Mouse (Mus musculus): ENCODE data around the gene Cpeb3.
"Not testable (repeated sequence)": the region's sequence is repeated elsewhere in the genome, so short reads cannot be mapped to it uniquely, and the experiment has no call there.

The Cpeb3 gene

DNA sequence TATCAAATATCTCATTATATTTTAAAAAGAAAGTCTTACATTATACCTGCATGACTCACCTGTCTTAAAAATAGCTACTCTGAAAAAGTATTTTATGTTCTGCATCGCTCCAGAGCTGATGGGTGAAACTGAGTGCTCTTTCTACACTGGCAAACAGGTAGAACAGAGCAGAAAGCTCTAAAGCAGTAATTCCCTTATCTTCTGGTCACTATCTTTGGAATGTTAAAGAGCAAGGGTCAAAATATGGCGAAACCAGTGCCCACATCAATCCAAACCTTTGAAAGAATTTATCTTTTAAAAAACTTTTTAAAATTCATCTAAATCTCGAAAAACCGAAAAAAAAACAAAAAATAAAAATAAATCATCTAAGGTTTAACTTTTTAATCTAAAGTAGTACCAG lies 52.4 kb downstream of the Cpeb3 start:
- no peak for DNase-seq (ENCODE audit: low read depth)

DNA sequence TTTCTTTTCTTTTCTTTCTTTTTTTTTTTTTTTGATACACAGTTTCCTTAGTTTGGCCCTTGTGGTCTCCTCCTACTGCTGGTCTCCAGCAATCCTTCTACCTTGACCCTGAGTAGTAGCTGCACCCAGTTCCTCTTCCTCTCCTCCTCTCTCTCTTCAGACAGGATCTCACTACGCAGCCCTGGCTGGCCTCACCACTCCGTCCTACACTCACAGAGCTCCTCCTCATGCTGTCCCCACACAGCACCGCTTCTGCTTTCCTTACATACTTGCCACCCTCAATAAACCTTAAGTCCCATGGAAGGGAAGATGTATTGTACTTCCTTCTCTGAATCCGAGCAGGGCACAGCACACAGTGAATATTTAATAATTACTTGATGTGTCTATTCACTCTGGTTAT lies 61.3 kb downstream of the Cpeb3 start:
- no peak for DNase-seq (ENCODE audit: low read depth)

DNA sequence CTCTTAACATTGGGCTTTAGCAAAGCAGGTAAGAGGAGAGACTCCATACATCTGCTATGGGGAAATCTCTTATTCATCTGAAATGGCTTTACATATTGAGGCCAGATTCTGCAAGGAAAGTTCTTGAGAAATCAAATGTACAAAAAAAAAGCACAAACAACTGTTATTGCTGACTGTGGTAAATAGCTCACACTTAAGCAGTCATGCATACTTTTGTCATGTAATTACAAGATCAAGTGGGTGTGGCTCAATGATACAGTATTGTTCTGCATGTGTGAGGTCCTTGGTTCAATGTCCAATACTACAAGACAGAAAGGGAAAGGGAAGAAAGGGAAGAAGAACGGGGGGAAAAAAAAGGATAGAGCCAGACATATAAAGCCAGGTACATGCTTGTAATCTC lies 62.6 kb downstream of the Cpeb3 start:
- no peak for DNase-seq (ENCODE audit: low read depth)

DNA sequence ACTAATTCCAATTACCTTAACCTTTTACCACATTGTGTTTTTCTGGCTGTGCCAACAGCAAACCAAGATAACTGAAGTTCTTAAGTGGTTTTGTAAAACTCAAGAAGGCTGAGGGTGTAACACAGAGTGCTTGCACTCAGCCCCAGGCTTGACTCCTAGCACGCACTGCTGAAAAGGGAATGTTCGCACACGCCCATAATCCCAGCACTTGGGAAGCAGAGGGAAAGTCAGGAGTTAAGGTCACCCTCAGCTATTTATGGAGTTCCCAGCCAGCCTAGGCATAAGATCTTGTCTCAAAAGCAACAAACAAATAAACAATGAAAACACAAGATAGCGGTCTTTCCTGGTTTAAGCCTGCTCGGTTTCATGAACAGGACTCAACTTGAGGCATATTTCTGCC lies 63.0 kb downstream of the Cpeb3 start:
- DNase-seq (ENCODE audit: low read depth), result peak; percentile 14

DNA sequence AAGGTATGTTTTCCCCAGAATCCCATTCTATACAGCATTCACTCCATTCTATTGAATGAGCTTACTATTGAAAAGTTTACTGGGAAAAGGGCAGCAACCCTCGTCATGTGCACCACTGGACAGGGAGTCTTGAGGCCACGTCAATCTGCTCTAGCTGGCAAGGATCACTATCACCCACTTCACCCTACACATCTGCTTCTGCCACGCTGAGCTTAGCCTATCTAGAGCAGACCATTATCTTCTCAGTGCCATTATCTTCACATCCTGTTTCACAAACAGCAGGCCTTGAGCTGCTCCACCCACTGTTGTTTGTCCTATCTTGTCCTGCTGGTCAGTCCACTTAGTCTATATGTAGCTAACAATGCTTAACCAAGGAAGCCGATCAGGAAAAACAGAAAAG lies 66.8 kb downstream of the Cpeb3 start:
- DNase-seq (ENCODE audit: low read depth), result no peak

DNA sequence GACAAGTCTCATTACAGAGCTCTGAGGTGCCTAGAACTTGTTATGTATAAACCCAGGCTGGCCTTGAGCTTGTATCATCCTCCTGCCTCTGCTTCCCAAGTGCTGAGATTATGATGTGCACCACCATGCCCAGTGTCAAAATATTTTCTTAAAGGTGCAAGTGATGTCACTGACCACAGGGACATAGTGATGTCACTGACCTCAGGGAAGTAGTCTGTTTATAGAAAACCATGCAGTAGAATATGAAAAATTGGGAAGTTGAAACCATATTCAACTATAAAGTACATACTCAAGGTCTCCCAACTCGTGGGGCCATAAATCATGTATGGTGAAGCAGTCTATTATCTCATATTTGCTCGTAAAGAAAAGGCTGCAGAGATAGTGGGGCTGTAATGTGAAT lies 71.3 kb downstream of the Cpeb3 start:
- DNase-seq (ENCODE audit: low read depth), result no peak

DNA sequence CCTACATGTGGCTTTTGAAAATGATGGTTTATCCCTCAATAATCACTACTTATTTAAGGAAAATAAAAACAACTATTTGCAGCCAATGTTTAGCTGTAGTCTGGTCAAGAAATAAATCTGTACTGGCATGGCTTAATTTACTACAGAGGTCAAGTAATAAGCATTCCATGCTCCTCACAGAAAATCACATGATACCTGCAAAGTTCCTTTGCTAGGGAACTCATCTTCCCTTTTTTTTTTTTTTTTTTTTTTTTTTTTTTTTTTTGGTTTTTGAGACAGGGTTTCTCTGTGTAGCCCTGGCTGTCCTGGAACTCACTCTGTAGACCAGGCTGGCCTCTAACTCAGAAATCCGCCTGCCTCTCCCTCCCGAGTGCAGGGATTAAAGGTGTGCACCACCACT lies 72.9 kb downstream of the Cpeb3 start:
- DNase-seq (ENCODE audit: low read depth), result not testable (repeated sequence)

DNA sequence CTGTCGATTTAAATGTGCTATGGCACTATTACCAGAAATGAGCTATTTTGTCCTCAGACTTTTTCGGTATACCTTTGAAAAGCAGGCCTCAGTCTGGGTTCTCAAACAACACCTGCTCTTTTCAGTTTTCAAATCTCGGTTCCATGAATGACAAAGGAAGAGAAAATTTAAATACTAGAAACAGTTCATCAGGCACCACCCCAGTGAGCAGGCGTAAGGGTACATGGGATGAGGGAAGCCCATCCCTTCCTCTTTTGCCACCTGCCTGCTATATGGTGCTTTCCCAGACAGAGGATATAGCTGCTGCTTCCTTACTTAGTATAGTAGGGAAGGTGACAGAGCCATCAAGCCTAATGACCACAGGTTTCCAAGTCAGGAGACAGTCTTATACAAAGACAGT lies 74.7 kb downstream of the Cpeb3 start:
- DNase-seq (ENCODE audit: low read depth), result no peak

DNA sequence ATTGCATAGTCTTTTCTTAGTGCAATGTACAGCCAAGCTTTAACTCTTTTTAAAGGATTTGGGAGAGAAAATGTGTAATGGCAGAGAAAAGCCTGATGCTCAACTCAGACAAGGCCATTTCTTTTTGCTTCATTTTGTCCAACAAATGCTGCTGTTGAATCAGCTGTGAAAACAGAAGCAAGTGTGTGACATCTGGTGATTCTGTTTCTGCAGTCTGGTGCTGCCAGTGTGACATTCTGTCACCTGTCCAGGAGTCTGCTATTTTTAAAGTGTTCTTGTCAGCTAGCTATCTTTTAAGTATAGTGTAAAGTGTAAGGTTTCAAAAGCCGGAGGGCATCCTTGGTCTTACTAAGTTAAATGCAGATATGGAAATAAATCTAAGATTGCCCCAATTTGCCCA lies 76.7 kb downstream of the Cpeb3 start:
- no peak for DNase-seq (ENCODE audit: low read depth)

DNA sequence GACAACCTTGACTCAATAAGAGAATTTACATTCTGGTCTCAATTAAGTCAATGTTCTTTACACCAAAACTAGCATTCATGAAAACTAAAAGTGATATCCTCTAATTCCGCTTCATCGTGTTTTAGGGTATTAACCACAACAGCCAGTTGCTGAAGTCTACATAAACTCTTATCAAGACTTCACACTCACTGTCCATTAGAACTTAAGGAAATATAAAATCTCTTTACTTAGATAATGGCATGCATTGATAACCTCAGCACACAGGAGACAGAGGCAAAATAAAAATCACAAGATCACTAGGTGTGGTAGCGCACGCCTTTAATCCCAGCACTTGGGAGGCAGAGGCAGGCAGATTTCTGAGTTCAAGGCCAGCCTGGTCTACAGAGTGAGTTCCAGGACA lies 79.9 kb downstream of the Cpeb3 start:
- no peak for DNase-seq (ENCODE audit: low read depth)

DNA sequence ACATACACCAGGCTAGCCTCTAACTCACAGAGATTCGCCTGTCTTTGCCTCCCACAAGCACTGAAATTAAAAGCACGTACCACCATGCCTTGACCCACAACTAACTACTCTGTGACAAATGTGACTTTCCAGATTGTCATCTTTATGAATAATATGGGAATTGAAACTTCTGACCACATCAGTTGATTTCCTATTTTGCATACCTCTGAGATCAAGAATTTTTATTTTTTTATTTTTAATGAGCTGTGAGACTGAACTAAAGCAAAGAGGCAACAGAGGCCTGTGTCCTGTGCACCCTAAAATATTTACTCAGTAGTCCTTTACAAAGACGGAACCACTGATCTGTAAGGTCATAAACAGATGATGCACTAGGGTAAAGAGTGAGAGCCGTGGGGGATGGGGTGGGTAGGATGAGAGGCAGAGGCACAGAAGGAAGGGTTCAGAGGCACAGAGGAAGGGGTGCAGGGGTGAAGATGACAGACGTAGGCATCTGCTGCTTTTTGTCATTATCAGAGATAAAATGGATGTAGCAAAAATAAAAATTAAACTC lies 81.3 kb downstream of the Cpeb3 start:
- no peak for DNase-seq (ENCODE audit: low read depth)

DNA sequence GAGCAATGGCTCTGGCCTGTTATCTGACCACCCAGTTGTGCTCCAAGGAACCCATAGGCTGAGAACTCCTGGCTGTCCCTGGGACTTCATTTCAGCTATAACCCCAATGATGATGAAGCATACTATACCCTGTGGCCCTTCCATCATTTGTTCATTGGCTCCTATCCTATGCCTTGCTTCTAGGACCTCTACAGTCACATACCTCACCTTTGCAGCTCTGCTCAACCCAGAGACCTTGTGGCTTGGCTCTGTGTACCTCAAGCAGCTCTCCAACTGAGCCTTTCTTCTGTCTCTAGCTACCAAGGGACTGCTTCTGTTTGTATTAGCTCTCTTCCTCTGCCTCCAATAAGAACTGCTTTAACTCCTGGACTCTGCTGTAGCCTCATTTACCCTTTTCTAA lies 83.4 kb downstream of the Cpeb3 start:
- no peak for DNase-seq (ENCODE audit: low read depth)

DNA sequence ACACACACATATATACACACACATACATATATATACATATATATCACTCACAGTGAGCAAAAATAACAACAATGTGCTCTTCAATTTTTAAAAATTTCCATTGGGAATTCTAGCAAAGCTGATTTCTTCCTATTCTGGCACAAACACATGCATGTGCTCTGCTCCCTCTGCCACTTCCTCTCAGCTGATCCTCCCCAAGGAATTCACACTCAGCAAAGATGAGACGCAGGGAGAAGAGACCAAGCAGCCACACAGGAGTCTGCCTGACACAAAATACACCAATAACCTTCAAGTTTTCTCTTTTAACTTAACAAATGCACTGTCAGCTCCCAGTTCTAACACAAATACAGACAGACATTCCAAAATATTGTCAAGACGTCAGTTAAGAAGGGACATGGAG lies 89.1 kb downstream of the Cpeb3 start:
- DNase-seq (ENCODE audit: low read depth), result no peak

DNA sequence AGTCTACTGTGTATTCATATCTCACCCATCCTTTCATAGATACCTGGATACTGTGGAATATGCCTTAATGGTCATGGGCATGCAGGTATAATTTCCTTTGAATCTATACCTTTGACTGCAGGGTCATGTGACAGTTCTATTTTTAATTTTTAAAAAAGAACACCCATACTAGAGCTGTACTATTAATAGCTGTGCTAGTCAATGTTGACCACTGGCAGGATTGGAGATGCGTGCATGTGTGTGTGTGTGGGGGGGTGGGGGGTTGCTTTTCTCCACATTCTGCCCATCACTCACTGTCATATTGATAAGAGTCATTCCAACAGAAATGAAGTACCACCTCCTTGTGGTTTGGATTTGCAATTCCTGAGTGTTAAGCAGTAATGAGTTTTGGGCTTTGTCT lies 92.6 kb downstream of the Cpeb3 start:
- peak; percentile 16 for DNase-seq (ENCODE audit: low read depth)

DNA sequence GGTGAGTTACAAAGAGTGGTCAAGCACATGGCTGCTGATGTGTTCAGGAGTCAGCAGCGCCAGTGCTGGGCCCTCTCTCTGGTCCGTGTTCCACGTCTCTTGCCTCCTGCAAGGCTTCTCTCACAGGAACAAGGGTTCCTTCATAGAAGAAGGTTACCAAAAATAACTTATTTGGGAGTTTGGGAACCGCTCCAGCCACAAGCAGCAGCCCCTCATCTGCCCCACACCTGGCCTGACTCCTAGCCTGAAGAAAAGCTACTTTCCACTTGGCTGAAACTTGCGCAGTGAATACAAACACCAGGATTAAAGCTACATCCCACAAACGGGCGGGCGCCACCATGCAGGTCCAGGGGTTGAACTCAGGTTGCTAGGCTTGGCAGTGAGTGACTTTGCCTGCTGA lies 93.0 kb downstream of the Cpeb3 start:
- no peak for DNase-seq (ENCODE audit: low read depth)

DNA sequence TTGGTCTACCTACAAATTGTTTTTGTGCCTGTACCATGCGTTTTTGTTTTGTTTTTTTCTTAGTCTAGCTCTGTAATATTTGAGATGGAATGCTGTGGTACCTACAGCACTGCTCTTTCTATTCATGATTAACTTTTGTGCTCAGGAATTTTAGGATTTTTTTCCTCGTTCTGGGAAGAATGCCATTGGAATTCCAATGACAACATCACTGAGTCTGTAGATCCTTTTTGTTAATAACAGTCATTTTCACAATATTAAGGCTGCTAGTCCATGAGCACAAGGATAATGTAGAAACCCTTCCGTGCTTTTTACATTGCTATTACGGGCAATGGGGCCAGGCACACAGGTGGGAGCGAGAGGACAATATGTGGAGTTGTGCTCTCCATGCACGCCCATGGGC lies 96.6 kb downstream of the Cpeb3 start:
- DNase-seq (ENCODE audit: low read depth), result peak; percentile 88

DNA sequence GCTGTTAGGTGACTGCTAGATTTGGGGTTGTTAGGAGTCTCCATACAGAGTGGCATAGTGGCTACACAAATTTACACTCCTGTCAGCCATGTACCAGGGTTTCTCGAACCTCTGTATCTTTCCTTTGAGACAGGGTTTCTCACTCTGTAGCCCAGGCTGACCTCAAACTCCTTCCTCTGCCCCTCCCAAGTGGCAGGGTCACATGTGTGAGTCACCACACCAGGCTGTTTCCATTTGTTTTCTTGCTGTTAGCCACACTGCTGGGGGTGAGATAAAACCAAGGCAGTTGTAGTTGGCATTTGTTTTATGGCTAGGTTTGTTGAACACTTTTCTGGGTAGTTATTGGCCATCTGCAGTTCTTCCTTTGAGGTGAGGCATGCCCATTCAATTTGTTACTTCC lies 97.9 kb downstream of the Cpeb3 start:
- DNase-seq (ENCODE audit: low read depth), result peak; percentile 45

DNA sequence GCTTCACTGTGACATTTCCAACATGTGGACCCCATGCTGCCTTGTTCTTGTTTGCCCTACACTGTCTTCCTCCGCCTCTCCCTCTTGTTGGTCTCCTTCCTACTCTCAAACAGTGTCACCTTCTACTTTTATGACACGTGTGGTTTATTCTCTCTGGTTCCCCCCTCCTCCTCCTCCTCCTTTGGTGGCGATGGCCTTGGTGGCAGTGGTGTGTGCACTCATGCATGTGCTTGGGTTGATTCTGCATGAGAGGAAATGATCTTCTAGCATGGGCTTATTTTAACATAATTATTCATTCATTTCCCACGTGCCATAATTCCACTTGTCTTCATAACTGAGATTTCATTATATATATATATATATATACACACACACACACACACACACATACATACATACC lies 98.5 kb downstream of the Cpeb3 start:
- no peak for DNase-seq (ENCODE audit: low read depth)

DNA sequence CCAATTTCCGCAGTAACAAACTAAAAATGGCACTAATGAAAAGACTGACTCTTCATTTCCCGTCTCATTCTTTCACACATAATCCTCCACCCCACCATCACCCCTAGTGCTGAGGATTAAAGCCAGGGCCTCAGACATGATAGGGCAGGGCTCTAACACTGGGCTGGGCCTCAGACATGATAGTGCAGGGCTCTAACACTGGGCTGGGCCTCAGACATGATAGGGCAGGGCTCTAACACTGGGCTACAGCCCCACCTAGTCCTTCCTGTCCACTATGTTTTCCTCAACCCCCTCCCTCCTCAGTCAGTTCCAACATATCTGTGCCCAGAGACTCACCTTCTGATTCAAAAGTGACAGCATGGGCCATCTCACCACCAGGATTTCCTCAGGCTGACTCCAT lies 107.7 kb downstream of the Cpeb3 start:
- no peak for DNase-seq (ENCODE audit: low read depth)

DNA sequence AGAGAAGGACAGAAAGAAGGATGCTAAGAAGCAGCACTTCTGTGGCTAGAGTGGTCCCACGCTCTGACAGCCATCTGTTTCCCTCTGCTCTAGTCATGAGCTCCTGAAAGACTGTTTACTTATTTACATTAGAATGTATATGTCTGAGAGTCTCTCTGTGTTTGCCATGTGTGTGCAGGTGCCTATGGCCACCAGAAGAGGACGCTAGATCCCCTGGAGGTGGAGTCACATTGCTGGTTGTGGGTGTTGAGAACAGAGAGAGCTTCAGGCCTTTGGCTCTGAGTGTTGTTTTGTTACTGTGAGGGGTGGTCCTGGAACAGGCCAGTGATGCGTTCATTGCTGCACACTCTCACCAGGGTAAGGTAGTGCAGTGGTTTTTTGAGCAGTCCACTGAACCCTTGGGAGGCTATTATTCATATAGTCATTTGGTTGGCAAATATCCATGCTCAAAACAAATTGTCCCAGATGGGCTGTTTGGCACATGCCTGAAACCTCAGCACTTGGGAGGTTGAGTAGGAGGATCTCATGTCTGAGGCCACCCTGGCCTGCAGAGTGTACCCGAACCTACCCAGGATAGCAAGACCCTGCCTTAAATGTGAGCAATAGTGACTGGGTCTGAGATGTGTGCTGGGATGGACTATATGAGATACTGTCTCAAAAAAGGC lies 112.6 kb downstream of the Cpeb3 start:
- peak; percentile 66 for DNase-seq (ENCODE audit: low read depth)

DNA sequence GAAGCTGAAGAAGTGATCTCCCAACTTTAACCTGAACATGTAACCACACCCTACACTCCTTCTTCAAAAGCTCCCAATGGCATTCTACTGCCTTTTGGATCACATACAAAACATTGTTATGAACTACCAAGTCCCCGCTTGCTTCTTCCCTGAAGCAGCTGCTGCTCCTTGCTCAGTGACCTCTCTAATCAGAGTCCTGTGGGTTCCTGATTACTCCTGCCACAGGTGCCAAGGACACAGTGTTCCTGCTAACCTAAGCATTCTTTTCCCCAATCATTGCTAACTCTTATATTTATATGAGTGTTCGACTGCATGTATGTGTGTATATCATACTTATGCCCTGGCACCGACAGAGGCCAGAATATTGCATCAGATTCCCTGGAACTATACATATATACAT lies 115.2 kb downstream of the Cpeb3 start:
- no peak for DNase-seq (ENCODE audit: low read depth)

DNA sequence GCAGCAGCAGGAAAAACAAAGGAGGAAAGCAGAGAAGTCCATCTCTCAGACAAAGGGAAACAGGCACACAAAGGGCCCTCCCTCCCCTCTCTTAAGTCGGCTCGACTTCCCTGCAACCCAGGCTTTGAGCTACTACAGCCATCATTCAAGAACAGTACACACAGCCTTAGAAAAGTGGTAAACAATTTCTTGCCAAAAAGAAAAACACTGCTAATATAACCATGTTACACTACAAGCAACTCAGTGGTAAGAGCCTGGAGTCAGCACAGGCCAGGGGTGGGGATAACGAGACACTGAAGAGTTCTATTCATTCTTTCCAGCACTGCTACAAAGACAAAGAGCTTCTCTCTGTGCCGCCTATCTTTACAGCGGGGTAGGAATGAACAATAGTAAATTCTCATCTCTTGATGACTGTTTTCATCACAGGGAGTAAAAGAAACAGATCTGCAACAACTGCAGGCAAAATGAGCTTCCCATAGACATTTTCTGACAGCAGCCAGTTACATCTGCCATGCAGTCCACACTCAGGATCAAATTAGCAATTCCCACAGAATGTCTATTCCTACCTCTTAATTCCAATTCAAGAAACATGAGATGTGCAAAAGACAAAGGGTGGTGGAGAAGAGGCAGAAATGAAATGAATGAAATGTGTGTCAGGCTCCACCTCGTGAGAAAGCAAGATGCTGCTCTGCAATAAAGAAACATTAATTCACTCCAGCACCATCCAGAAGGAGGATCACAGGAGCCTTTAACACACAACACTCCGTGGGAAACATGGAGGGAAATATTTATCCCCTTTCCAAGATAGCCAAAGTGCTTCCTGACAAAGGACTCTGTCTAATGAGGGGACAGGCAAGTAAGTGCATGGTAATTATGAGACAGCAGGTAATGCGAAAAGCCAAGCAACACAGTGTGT lies 118.0 kb downstream of the Cpeb3 start:
- no peak for DNase-seq (ENCODE audit: low read depth)

DNA sequence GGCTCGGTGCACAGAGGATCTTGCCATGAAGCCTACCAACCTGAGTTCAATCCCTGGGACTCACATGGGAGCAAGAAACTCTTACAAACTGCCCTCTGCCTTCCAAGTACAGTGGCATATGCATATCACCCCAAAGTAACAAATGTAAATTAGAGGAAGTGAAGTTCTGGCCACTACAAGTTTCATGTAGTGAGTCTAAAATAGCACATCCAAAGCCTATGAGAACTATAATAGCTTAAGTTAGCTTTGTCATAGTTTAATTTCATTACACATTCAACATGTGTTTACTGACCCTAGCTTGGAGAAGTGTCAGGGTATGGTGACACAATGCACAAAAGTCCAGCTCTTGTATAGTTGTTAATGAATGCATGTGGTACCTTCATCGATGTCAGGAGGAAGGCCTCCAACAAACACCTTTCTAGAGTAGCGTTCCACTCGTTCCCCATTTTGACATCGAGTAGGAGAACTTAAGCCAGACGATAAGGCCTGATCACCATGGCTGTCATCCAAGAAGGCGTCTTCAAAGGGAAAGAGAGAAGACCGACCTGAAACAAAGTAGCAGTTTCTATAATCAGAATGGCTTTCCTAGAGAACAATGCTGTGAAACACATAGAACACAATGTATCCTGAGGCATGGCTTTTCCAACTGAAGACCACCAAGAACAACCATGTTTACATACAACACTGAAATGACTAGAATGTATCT lies 120.2 kb downstream of the Cpeb3 start:
- DNase-seq (ENCODE audit: low read depth), result no peak
